Mouse (Mus musculus) heart, embryonic 15.5 days (tissue): ENCODE measurements around the gene Lhfpl2. TPM values are rescaled to one million over a fixed set of nuclear protein-coding genes. Genes with fewer than 3 reads are reported as not detected.

Experiments
- ATAC-seq: fragments of 200-750 bp; cut with Nextera tagmentation; replicated peaks from 2 replicates; pipeline ENCODE4 v1.8.0; 2017; ENCODE audit warnings: low read depth, moderate TSS enrichment; ENCODE audit not compliant: insufficient number of reproducible peaks, insufficient read depth, low FRiP score
- H3K27ac ChIP-seq: fragments of 300-500 bp; sonication (generic); 2 replicates; pipeline ENCODE4 v1.5.1; 2015; ENCODE audit warnings: mild to moderate bottlenecking, inconsistent platforms
- H3K27me3 ChIP-seq: fragments of 300-500 bp; sonication (generic); 2 replicates; pipeline ENCODE4 v1.6.1; 2015; ENCODE audit warnings: inconsistent platforms
- H3K36me3 ChIP-seq: fragments of 300-500 bp; sonication (generic); 2 replicates; pipeline ENCODE4 v1.6.1; 2015; ENCODE audit warnings: mild to moderate bottlenecking, inconsistent platforms
- H3K4me1 ChIP-seq: fragments of 300-500 bp; sonication (generic); replicated peaks from 2 replicates; pipeline ENCODE4 v1.6.1; 2015; ENCODE audit warnings: inconsistent platforms
- H3K4me2 ChIP-seq: fragments of 300-500 bp; sonication (generic); 2 replicates; pipeline ENCODE4 v1.6.1; 2015; ENCODE audit warnings: inconsistent platforms, mild to moderate bottlenecking, moderate library complexity
- H3K4me3 ChIP-seq: fragments of 300-500 bp; sonication (generic); 2 replicates; pipeline ENCODE4 v1.5.1; 2015; ENCODE audit warnings: mild to moderate bottlenecking, inconsistent platforms
- H3K9ac ChIP-seq: fragments of 300-500 bp; sonication (generic); 2 replicates; pipeline ENCODE4 v1.6.1; 2015; ENCODE audit warnings: mild to moderate bottlenecking, inconsistent platforms
- H3K9me3 ChIP-seq: fragments of 300-500 bp; sonication (generic); replicated peaks from 2 replicates; pipeline ENCODE4 v1.6.1; 2016; ENCODE audit warnings: inconsistent platforms
- WGBS: fragments of 180-500 bp; shearing (Covaris S2); methylation state at CpG from one replicate; pipeline ENCODE4 v1.1.7; 2015; ENCODE audit warnings: mixed read lengths; 5-methylcytosine and 5-hydroxymethylcytosine counted together
- polyA plus RNA-seq: library from polyadenylated mRNA; unstranded; fragments of >200 nt; fragmentation: Nextera tagmentation; extraction: Ambion mirVana; gene quantifications from 2 replicates; pipeline ENCODE4 v1.2.1, GENCODE M21; 2015

Gene Lhfpl2
- polyA plus RNA-seq, 1 experiment from 2014 or later: 24.9 TPM

DNA sequence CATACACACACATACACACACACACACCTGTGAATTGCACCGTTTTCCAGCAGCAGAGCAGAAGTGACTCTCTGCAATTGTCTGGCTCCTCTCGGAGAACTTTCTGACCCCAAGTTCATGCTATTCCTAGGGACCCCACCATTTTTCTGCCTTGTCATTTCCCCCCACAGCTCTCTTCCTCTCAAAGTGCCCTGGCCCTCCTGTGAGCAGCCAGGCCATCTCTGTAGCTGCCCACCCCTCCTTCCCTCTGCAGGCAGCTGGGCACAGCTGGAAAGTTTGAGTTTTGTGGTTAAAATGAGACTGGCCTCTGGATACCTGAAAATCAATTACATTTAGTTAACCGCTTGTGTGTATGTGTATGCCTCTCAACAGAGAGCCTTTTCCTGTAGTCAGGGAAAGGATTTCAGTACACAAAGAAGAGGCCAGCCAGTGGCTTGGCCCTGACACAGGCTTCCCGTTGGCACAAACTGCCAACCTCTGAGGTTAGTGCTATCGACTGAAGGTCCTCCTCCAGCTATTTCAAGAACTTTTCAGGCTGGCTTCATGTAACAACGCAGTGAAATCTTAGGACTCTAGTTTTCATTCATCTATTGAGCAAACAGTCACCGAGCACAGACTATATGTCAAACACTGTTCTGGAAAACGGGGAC, 125.9 kb downstream of the Lhfpl2 start:
- Histone ChIP-seq H3K9me3 (no peaks in the 10 kb centered on the region), H3K27me3 (no peaks in the 10 kb centered on the region), H3K4me1 (peaks cover 26% of the 10 kb centered on the region), H3K36me3 (no peaks in the 10 kb centered on the region), H3K9ac (no peak overlapping the region), H3K4me3 (no peak overlapping the region), H3K4me2 (no peak overlapping the region), H3K27ac (no peak overlapping the region)
- WGBS: 72% methylated on average over 8 of the region's 8 CpGs
- ATAC-seq: no peak

DNA sequence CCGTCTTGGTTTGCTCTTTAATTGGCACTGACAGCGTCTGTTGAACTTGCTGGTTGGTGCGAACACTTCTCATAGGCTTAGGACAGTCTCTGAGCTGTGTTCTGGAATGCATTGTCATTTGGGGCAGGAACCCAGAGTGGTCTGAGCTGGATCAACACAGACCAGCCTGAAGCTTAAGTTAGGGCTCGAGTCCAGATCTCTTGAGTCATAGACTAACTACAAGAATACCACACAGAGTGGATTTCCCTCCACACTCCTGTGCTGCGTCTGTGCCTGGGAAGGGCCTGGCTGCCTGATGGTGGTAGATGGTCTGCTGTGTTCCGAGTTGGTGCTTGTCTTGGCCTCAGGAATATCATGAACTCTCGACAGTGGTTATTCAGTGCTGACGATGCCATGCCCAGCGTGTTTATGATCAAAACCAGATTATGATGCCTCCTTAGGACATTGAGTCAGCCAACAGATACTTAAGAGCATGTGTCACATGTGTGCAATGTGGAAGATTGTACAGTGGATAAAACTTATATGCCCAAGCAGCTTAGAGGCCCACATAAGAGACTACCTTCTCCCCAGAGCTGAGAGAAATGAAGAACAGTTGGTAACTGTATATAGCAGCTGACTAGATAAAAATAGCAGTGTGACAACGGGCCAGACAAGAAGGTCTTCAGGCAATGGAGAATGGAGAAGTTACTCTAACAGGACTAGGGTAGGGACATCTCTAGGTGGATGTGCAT, 127.3 kb downstream of the Lhfpl2 start:
- 59% methylated on average over 10 of the region's 10 CpGs for WGBS
- 0 out of 2 replicates have a peak overlapping the region, but pooled peaks have one; percentile 18 for H3K27ac ChIP-seq
- H3K4me1 ChIP-seq: peaks cover 22% of the 10 kb centered on the region
- no peak overlapping the region for H3K4me2 ChIP-seq
- H3K4me3 ChIP-seq: no peak overlapping the region
- no peaks in the 10 kb centered on the region for H3K27me3 ChIP-seq
- H3K36me3 ChIP-seq: no peaks in the 10 kb centered on the region
- ATAC-seq: no peak
- no peaks in the 10 kb centered on the region for H3K9me3 ChIP-seq
- no peak overlapping the region for H3K9ac ChIP-seq

DNA sequence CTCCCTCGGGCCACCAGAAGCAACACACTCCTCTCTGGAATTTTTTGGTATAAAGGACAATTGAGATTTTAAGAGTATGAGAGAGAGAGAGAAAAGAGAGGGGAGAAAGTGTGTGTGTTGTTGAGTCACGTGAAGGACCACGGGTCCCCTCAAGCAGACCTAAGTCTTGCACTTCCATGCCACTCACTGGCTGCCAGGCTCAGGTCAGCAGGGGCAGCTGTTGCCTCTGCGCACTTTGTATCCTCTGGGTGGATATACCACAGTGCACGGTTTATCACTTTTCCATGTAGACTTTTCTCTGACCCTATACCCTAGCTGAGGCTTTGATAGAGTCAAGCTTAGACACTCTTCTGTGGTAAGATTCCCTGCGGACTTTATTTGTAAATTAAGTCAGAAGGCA, 128.0 kb downstream of the Lhfpl2 start:
- Histone ChIP-seq H3K27ac (no peak overlapping the region), H3K9me3 (no peaks in the 10 kb centered on the region), H3K9ac (no peak overlapping the region), H3K4me1 (peaks cover 22% of the 10 kb centered on the region), H3K27me3 (no peaks in the 10 kb centered on the region), H3K4me3 (no peak overlapping the region), H3K36me3 (no peaks in the 10 kb centered on the region), H3K4me2 (no peak overlapping the region)
- ATAC-seq: no peak
- 72% methylated on average over 5 of the region's 6 CpGs for WGBS

DNA sequence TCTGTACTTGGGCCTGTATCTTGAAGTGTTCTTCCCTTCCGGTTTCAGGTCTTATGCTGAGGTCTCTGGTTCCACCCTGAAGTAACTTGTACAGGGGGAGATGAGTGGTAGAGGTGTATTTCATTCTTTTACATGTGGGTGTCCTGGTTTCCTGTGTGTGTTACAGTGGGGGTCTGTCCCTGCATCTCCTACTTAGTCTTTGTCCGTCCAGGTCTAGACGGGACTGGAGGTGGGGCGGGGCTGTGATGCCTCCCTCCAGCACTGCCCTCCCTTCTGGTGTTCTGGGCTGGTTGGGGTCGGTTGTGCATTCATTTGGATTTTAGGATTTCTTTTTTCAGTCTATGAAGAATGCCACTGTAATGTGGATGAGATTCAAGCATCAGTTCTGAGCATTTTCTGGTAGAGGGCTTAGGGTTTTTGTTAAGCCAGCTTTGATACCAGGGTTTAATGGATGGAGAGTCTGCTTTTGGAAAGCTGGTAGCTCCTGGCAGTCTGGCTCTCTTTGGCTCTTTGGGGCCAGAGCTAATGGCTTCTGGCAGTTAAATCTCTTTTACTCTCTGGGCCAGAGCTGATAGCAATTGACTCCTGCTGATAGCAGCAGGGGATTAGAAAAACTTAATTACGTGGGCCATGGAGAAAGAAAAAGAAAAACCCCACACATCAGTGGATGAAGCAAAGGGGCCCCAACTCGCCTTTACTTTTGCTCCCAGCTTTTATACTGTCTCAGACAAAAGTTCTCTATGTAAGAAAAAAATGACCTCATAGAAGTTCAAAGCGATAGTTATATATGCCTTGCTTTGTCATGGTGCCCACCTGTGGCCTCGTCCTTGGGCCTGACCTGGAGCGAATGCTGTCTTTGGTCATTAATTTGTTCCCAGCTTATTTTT, 130.8 kb downstream of the Lhfpl2 start:
- Histone ChIP-seq H3K4me1 (peaks cover 29% of the 10 kb centered on the region), H3K36me3 (no peaks in the 10 kb centered on the region; the same call in 1 of the 2 replicates), H3K27ac (0 out of 2 replicates have a peak overlapping the region, but pooled peaks have one; percentile 36), H3K4me2 (no peak overlapping the region), H3K27me3 (no peaks in the 10 kb centered on the region), H3K4me3 (no peak overlapping the region), H3K9me3 (no peaks in the 10 kb centered on the region), H3K9ac (no peak overlapping the region)
- 61% methylated on average over 10 of the region's 10 CpGs for WGBS
- ATAC-seq: no peak

DNA sequence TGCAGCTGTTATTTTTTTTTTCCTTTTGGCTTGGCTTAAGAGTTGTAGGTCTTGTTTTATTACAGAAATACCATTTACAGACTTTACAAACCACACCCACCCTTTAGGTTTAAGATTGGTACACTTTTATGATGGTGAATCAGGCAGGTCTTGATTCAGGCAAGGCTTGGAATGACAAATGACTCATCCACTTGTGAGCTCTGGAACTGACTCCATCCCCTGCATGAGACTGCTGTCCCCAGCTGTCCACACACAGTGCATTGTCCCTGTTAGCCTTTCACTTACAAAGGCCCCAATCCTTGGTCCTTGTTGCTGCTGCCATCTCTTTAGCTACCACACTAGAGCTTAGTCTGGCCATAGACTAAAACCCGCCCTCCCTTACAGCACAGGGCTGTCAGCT, 132.8 kb downstream of the Lhfpl2 start:
- ATAC-seq: no peak
- Histone ChIP-seq H3K27me3 (no peaks in the 10 kb centered on the region), H3K9me3 (no peaks in the 10 kb centered on the region), H3K27ac (no peak overlapping the region), H3K4me2 (no peak overlapping the region), H3K36me3 (no peaks in the 10 kb centered on the region; the same call in 1 of the 2 replicates), H3K9ac (no peak overlapping the region), H3K4me3 (no peak overlapping the region), H3K4me1 (peaks cover 19% of the 10 kb centered on the region; the same call in 1 of the 2 replicates)
- 82% methylated on average over 1 of the region's 1 CpGs for WGBS

DNA sequence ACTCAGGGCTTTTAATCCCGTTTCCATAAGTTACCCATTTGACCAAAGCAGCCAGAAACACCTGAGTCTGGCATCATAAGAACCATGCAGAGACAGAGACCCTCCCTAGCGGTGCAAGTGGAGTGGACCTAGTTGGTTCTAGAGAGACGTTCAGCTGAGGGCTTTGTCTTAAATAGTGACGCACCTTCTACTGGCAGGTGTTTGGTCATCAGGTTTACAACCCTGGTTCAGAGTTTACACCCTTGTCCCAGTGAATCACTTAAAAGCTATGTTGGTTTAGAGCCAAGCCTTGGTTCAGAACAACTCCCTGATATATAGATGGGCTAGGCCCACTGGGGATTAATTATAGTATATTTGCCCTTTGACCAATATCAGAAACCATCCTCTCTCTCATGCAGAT, 135.6 kb downstream of the Lhfpl2 start:
- H3K36me3 ChIP-seq: peaks cover 9% of the 10 kb centered on the region; the same call in 1 of the 2 replicates
- H3K27me3 ChIP-seq: no peaks in the 10 kb centered on the region
- WGBS: 89% methylated on average over 4 of the region's 4 CpGs
- no peak overlapping the region for H3K4me3 ChIP-seq
- peaks cover 13% of the 10 kb centered on the region; the same call in 1 of the 2 replicates for H3K4me1 ChIP-seq
- H3K9ac ChIP-seq: no peak overlapping the region
- no peak overlapping the region for H3K4me2 ChIP-seq
- ATAC-seq: no peak
- H3K9me3 ChIP-seq: no peaks in the 10 kb centered on the region
- H3K27ac ChIP-seq: no peak overlapping the region

DNA sequence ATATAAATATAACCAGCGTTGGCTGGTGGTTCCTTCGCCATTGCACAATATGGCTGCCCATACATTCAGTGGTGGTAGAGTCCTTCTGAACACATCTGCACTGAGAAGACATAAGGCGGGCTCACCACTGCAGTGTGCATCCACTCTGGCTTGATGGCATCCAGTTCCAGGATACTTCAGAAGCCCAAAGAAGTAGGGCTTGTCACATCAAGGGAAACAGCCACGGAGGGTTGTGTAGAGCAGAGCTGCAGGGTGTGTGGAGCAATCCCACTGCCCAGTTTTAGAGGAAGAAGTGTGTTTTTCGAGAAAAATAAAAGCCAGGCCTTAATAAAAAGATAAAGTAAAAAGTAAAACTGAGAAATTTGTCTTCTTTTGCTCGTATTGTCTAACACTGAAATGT, 141.0 kb downstream of the Lhfpl2 start:
- Histone ChIP-seq H3K9ac (no peak overlapping the region), H3K9me3 (no peaks in the 10 kb centered on the region), H3K36me3 (peaks cover 13% of the 10 kb centered on the region; the same call in 1 of the 2 replicates), H3K27ac (no peak overlapping the region), H3K4me3 (no peak overlapping the region), H3K4me2 (no peak overlapping the region), H3K4me1 (no peaks in the 10 kb centered on the region), H3K27me3 (no peaks in the 10 kb centered on the region)
- no peak for ATAC-seq
- 82% methylated on average over 6 of the region's 6 CpGs for WGBS

DNA sequence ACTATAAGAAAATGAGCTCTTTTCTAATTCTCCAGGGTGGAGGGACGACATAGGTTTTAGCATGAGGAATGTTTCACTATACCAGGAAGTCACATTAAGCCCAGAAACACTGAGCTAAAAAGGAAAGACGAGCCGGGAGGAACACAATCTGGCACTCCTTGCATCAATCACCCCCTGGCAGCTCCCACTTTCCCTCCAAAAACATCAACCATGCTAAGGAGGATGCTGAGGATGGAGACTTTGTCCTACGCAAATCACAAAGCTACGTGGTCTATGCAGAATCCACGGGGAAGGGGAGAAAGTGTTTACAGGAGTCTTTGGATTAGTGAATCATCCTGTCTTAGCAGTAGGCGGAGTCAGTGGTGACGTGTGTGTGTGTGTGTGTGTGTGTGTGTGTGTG, 142.2 kb downstream of the Lhfpl2 start:
- peaks cover 13% of the 10 kb centered on the region; the same call in 1 of the 2 replicates for H3K36me3 ChIP-seq
- H3K9ac ChIP-seq: no peak overlapping the region
- H3K27me3 ChIP-seq: no peaks in the 10 kb centered on the region
- no peak overlapping the region for H3K4me3 ChIP-seq
- no peaks in the 10 kb centered on the region for H3K9me3 ChIP-seq
- no peak overlapping the region for H3K27ac ChIP-seq
- WGBS: 59% methylated on average over 8 of the region's 8 CpGs
- no peak overlapping the region for H3K4me2 ChIP-seq
- ATAC-seq: no peak
- no peaks in the 10 kb centered on the region for H3K4me1 ChIP-seq

DNA sequence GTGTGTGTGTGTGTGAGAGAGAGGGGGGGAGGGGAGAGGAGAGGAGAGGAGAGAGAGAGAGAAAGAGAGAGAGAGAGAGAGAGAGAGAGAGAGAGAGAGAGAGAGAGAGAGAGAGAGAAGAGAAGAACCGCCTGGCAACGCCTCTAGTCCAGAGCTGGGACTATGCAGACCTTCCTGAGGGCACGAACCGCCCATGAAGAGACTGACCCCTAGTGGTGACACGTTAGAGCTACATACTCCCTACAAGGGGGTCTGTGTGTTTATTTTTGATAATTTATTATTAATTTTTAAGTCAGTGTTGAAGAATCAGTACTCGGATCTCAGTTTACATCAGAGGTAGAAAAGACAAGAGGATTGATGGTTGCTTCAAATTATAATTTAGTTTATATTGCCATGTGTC, 147.6 kb downstream of the Lhfpl2 start:
- no peak for ATAC-seq
- WGBS: 6% methylated on average over 6 of the region's 6 CpGs

DNA sequence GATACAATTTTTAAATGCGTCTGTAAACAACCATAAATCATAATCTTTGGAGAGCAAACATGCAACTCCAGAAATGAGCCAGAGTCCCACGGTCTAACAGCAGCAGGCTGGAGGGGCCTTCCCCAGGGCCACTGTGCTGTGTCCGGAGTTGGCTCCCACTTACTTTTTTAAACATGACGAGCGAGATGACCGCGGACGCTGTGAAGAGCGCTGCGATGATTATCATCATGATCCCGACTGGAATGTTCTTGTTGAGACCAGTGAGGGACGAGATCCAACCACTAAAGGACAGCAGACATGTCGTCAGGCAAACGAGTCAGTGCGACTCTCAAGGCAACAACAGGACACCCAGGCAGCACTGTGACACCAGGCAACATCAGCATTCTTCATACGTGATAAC, 150.4 kb downstream of the Lhfpl2 start:
- ATAC-seq: no peak
- no peak overlapping the region for H3K4me2 ChIP-seq
- no peaks in the 10 kb centered on the region for H3K27me3 ChIP-seq
- H3K27ac ChIP-seq: no peak overlapping the region
- H3K9ac ChIP-seq: no peak overlapping the region
- no peak overlapping the region for H3K4me3 ChIP-seq
- H3K9me3 ChIP-seq: no peaks in the 10 kb centered on the region
- 87% methylated on average over 16 of the region's 16 CpGs for WGBS
- H3K36me3 ChIP-seq: peaks cover 20% of the 10 kb centered on the region
- H3K4me1 ChIP-seq: no peaks in the 10 kb centered on the region

More for the DNA sequence above, 147.6 kb downstream of the Lhfpl2 start:
- Histone ChIP-seq H3K9me3 (no peaks in the 10 kb centered on the region), H3K4me3 (no peak overlapping the region), H3K36me3 (peaks cover 20% of the 10 kb centered on the region), H3K27me3 (no peaks in the 10 kb centered on the region), H3K4me1 (no peaks in the 10 kb centered on the region), H3K9ac (no peak overlapping the region), H3K27ac (no peak overlapping the region), H3K4me2 (no peak overlapping the region)

DNA sequence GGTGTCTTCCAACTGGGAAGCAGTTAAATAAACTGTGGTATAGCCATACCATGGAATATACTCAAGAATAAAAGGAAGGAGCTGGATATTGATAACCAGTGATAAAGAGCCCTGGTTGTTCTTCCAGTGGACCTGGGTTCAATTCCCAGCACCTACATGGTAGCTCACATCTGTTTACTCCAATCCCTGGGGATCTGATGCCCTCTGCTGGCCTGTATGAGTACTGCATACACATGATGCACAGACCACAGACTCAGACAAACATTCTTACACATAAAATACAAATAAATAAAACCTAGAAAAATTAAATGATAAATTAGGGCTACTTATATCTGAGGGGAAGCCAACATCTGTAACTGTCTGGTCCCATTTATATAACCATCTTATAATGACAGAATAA, 151.3 kb downstream of the Lhfpl2 start:
- ATAC-seq: no peak
- Histone ChIP-seq H3K4me1 (no peaks in the 10 kb centered on the region), H3K4me3 (no peak overlapping the region), H3K4me2 (no peak overlapping the region), H3K27ac (no peak overlapping the region), H3K27me3 (no peaks in the 10 kb centered on the region), H3K9me3 (no peaks in the 10 kb centered on the region), H3K36me3 (peaks cover 15% of the 10 kb centered on the region), H3K9ac (no peak overlapping the region)
